In the genomic region with DNA sequence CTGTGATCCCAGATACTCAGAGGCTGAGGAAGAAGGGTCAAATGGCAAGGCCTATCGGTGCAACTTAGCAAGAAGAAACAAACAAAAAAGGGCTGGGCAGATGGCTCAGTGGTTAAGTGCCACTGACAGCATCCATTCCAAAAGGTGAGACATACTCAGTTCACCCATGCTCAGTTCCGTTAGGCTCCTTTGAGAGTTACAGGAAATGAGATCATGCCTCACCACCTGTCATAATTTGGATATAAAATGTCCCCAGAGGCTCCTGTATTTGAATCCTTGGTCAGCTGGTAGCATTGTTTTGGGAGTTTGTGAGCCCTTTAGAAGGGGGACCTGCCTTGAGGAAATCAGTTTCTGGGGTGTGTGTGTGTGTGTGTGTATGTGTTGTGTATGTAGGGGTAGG, we compare ENCODE assay signal across 12 mouse cellular contexts.
"Had no signal": no experiment of that assay in that cellular context is flagged by ENCODE, and none has a peak within 500 bp of the region (broad histone marks: within the 10 kb centered on the region; RNA-seq: fewer than 3 reads in every experiment).

No protein-coding gene starts in this region.

- H3K27me3 ChIP-seq: stomach, embryonic 15.5 days had no signal

- DNase-seq: kidney, adult 8-10 months; kidney, postnatal 36 days; layer of hippocampus, adult 9-11 months; left cerebral cortex, postnatal 4 days; lung, adult 18-20 months; right cerebral cortex, adult 18-20 months; right cerebral cortex, postnatal 25 days; thymus, adult 2 months; thymus, postnatal 4 days had no signal

- H3K36me3 ChIP-seq: limb, embryonic 13.5 days; midbrain, embryonic 12.5 days; stomach, embryonic 15.5 days had no signal
